Mouse (Mus musculus) layer of hippocampus, adult 9-11 months (tissue): Measurements from ENCODE around the gene Polr1e.
A peak's percentile ranks its signal among the peaks of the same experiment; 100 is the strongest.
"Not testable (repeated sequence)": the region's sequence is repeated elsewhere in the genome, so short reads cannot be mapped to it uniquely, and the experiment has no call there.

Source experiments
- DNase-seq: peaks from one replicate; pipeline ENCODE4 v3.0.0; 2022

The Polr1e gene

GRCm38 (mm10) chr4:45063836-45064235, 45.5 kb downstream of the Polr1e start:
- DNase-seq, result not testable (repeated sequence)

- no peak for DNase-seq
Measured at GRCm38 (mm10) chr4:45064577-45064976, 46.2 kb downstream of the Polr1e start.

GRCm38 (mm10) chr4:45066036-45066730, 47.8 kb downstream of the Polr1e start:
- no peak for DNase-seq

- DNase-seq, result no peak
Measured at GRCm38 (mm10) chr4:45067742-45068141, 49.4 kb downstream of the Polr1e start.

- no peak for DNase-seq
Measured at GRCm38 (mm10) chr4:45072261-45072973, 54.0 kb downstream of the Polr1e start.

GRCm38 (mm10) chr4:45073544-45073943, 55.2 kb downstream of the Polr1e start:
- DNase-seq, result no peak

GRCm38 (mm10) chr4:45081041-45081440, 62.7 kb downstream of the Polr1e start:
- not testable (repeated sequence) for DNase-seq

- no peak for DNase-seq
Measured at GRCm38 (mm10) chr4:45082951-45083350, 64.6 kb downstream of the Polr1e start.

- peak; percentile 54 for DNase-seq
Measured at GRCm38 (mm10) chr4:45083487-45083886, 65.1 kb downstream of the Polr1e start.

GRCm38 (mm10) chr4:45084021-45084894, 65.9 kb downstream of the Polr1e start, which contains the start of gene Fbxo10:
Fbxo10 (minus strand) TSS chr4:45084604.
- peak; percentile 92 for DNase-seq

GRCm38 (mm10) chr4:45084895-45085290, 66.5 kb downstream of the Polr1e start:
- DNase-seq, result no peak
